Mouse (Mus musculus): ENCODE measurements around the gene Cdk16.

GRCm38 (mm10) chrX:20736479-20736878 lies 48.7 kb downstream of the Cdk16 start:
- TF ChIP-seq POLR2A (IDR thresholded peaks at IDR 0.05; ENCODE audit: borderline replicate concordance, extremely low read depth, insufficient read depth, insufficient read length, poor library complexity, severe bottlenecking) (no peak), CTCF (IDR thresholded peaks at IDR 0.05; ENCODE audit: borderline replicate concordance, extremely low read depth, insufficient read depth, insufficient read length) (no peak)
